39 mouse cellular contexts compared by ENCODE assay signal in the genomic region with DNA sequence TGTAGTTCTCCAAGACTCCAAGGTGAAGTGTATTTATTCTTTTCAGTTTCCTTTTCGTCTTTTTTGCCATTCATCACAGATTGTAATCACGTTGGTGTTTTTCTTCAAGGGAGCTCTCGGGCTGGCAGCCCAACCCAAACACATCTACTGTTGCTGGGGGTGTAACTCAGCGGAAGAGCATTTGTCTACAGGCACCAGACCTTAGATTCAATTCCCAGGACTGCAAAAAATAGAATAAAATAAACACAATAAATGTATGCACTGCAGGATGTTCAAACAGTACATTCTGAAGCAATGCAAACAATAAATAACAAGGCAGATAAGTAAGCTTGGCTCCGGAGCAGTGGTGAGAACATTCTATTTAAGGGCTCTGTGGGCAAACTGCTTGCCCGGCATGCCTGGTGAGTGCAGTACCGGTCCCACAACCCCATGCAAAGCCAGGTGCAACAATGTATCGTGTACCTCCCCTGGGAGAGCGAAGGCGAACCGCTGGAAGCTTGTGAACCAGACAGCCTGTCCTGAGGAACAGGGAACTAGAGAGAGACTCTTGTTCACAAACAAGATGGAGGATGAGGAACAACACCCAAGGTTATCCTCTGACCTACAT. TPM values are rescaled to one million over a fixed set of nuclear protein-coding genes. Genes with fewer than 3 reads are reported as not detected.
DNase-seq lines count a peak whose midpoint lies in the region; ATAC-seq and TF ChIP-seq lines count a peak whose summit lies in the region.
"Had no signal": no experiment of that assay in that cellular context is flagged by ENCODE, and none has a peak within 500 bp of the region (broad histone marks: within the 10 kb centered on the region; RNA-seq: fewer than 3 reads in every experiment).

No protein-coding gene starts in this region.

- no peak overlapping the region for H3K4me3 ChIP-seq in lung, embryonic 16.5 days (ENCODE audit: low read length)
- H3K4me3 ChIP-seq in testis, adult 2 months (ENCODE audit: control insufficient read depth, low read depth, low read length) = peak overlapping the region; percentile 15
- no peak overlapping the region for H3K4me3 ChIP-seq in stomach, embryonic 16.5 days (replicated peaks; ENCODE audit: low read length)
- H3K4me3 ChIP-seq: embryonic facial prominence, embryonic 10.5 days; embryonic facial prominence, embryonic 15.5 days; forebrain, embryonic 12.5 days; heart, embryonic 13.5 days; layer of hippocampus, adult 2 months; liver, embryonic 12.5 days; megakaryocyte, embryonic 14.5 days; midbrain, embryonic 12.5 days; myocyte; neural tube, embryonic 12.5 days had no signal

- TF ChIP-seq POLR2A in testis, adult 2 months (IDR thresholded peaks at IDR 0.05; ENCODE audit: control insufficient read depth, low read depth, low read length) = no peak; the same call in 1 of the 2 replicates

- no peak overlapping the region for H3K9ac ChIP-seq in lung, embryonic 16.5 days (ENCODE audit: low read length)
- no peak overlapping the region for H3K9ac ChIP-seq in stomach, embryonic 16.5 days (ENCODE audit: low read length)
- H3K9ac ChIP-seq: embryonic facial prominence, embryonic 15.5 days; forebrain, embryonic 12.5 days; forebrain, postnatal 0 days; heart, embryonic 13.5 days; hindbrain, embryonic 14.5 days; liver, embryonic 12.5 days; liver, postnatal 0 days; midbrain, embryonic 12.5 days; neural tube, embryonic 12.5 days had no signal

- no peaks in the 10 kb centered on the region for H3K27me3 ChIP-seq in lung, embryonic 16.5 days (ENCODE audit: control insufficient read depth, insufficient read depth, low read depth, low read length)
- no peaks in the 10 kb centered on the region for H3K27me3 ChIP-seq in testis, adult 2 months (ENCODE audit: control insufficient read depth, insufficient read depth, low read length)
- no peaks in the 10 kb centered on the region for H3K27me3 ChIP-seq in stomach, embryonic 16.5 days (ENCODE audit: control insufficient read depth, insufficient read depth, low read length)
- H3K27me3 ChIP-seq: embryonic facial prominence, embryonic 15.5 days; forebrain, embryonic 12.5 days; heart, embryonic 13.5 days; liver, embryonic 12.5 days; midbrain, embryonic 12.5 days; neural tube, embryonic 12.5 days had no signal

- H3K9me3 ChIP-seq in lung, embryonic 16.5 days (ENCODE audit: control insufficient read depth, low read length) = no peaks in the 10 kb centered on the region
- H3K9me3 ChIP-seq in stomach, embryonic 16.5 days (replicated peaks; ENCODE audit: control insufficient read depth, low read length) = no peaks in the 10 kb centered on the region
- H3K9me3 ChIP-seq: embryonic facial prominence, embryonic 10.5 days; embryonic facial prominence, embryonic 15.5 days; forebrain, embryonic 12.5 days; heart, embryonic 13.5 days; liver, embryonic 12.5 days; midbrain, embryonic 12.5 days had no signal

- peaks cover 10% of the 10 kb centered on the region; the same call in 1 of the 2 replicates for H3K4me1 ChIP-seq in lung, embryonic 16.5 days (replicated peaks; ENCODE audit: control insufficient read depth, insufficient read depth, low read length)
- peaks cover 29% of the 10 kb centered on the region for H3K4me1 ChIP-seq in testis, adult 2 months (ENCODE audit: control insufficient read depth, insufficient read depth, low read length)
- 0 out of 2 replicates have a peak, but pooled peaks cover 4% of the 10 kb centered on the region for H3K4me1 ChIP-seq in stomach, embryonic 16.5 days (ENCODE audit: control insufficient read depth, insufficient read depth, low read length)
- H3K4me1 ChIP-seq: liver, embryonic 12.5 days; midbrain, embryonic 12.5 days had no signal

- TF ChIP-seq CTCF in testis, adult 2 months (IDR thresholded peaks at IDR 0.05; ENCODE audit: control insufficient read depth, insufficient read depth, insufficient replicate concordance, low read depth, low read length) = no peak

- no peak overlapping the region for H3K4me2 ChIP-seq in lung, embryonic 16.5 days (ENCODE audit: low read depth, low read length)
- H3K4me2 ChIP-seq in stomach, embryonic 16.5 days (ENCODE audit: low read depth, low read length) = peak overlapping the region; percentile 19; the same call in 1 of the 2 replicates
- H3K4me2 ChIP-seq: embryonic facial prominence, embryonic 15.5 days; forebrain, embryonic 12.5 days; heart, embryonic 13.5 days; hindbrain, embryonic 14.5 days; liver, embryonic 12.5 days; midbrain, embryonic 12.5 days; neural tube, embryonic 12.5 days had no signal

- H3K27ac ChIP-seq in lung, embryonic 16.5 days (ENCODE audit: low read length) = 0 out of 2 replicates have a peak overlapping the region, but pooled peaks have one; percentile 24
- H3K27ac ChIP-seq in testis, adult 2 months (ENCODE audit: control insufficient read depth, insufficient read depth, low read depth, low read length) = peak overlapping the region; percentile 34; the same call in 1 of the 2 replicates
- H3K27ac ChIP-seq in stomach, embryonic 16.5 days (ENCODE audit: low read length) = peak overlapping the region; percentile 41
- H3K27ac ChIP-seq: embryonic facial prominence, embryonic 10.5 days; embryonic facial prominence, embryonic 15.5 days; forebrain, embryonic 12.5 days; heart, embryonic 13.5 days; hindbrain, embryonic 14.5 days; layer of hippocampus, adult 2 months; liver, embryonic 12.5 days; midbrain, embryonic 12.5 days; neural tube, embryonic 12.5 days had no signal

- no peak for DNase-seq in lung, postnatal 14 days
- no peak for DNase-seq in testis, postnatal 10 days (ENCODE audit: low spot score)
- no peak for DNase-seq in adrenal gland, postnatal 36 days
- DNase-seq: cerebellum, adult 8-10 months; cerebellum, postnatal 25 days; forebrain, postnatal 0 days; gastrocnemius, postnatal 10 days; heart, postnatal 10 days; kidney, adult 2 months; kidney, postnatal 36 days; left cerebral cortex, postnatal 4 days; liver, postnatal 0 days; right cerebral cortex, adult 18-20 months; right cerebral cortex, postnatal 4 days; thymus, postnatal 4 days had no signal

- H3K36me3 ChIP-seq in lung, embryonic 16.5 days (ENCODE audit: control insufficient read depth, insufficient read depth, low read length) = no peaks in the 10 kb centered on the region
- no peaks in the 10 kb centered on the region; the same call in none of the 2 replicates for H3K36me3 ChIP-seq in testis, adult 2 months (ENCODE audit: control insufficient read depth, insufficient read depth, low read length)
- H3K36me3 ChIP-seq in stomach, embryonic 16.5 days (ENCODE audit: control insufficient read depth, insufficient read depth, low read length) = no peaks in the 10 kb centered on the region
- H3K36me3 ChIP-seq: embryonic facial prominence, embryonic 10.5 days; embryonic facial prominence, embryonic 15.5 days; forebrain, embryonic 12.5 days; heart, embryonic 13.5 days; liver, embryonic 12.5 days; midbrain, embryonic 12.5 days; neural tube, embryonic 12.5 days had no signal

- WGBS in lung, embryonic 16.5 days = 32% methylated on average over 11 of the region's 11 CpGs
- 35% methylated on average over 11 of the region's 11 CpGs for WGBS in stomach, embryonic 16.5 days

- ATAC-seq in lung, embryonic 16.5 days (ENCODE audit: low read depth) = peak; percentile 61
- peak; percentile 87; the same call in 1 of the 2 replicates for ATAC-seq in stomach, embryonic 16.5 days (ENCODE audit: insufficient read depth, low FRiP score)
- ATAC-seq in megakaryocyte, adult 5-6 weeks (ENCODE audit: poor library complexity, severe bottlenecking) = no peak
- ATAC-seq: forebrain, postnatal 0 days; liver, embryonic 12.5 days; liver, postnatal 0 days had no signal

RNA-seq across cellular contexts. Expression of gene 1700010B08Rik, which starts 3.1 kb away (rescaled TPM):
- not detected in 2 replicates for polyA plus RNA-seq in lung, embryonic 16.5 days (2015; fragmentation: Nextera tagmentation; extraction: Ambion mirVana)
- polyA plus RNA-seq in testis, adult 2 months (2012; rRNA removed) = 402 and 430 TPM in 2 replicates
- polyA plus RNA-seq in stomach, embryonic 16.5 days (2015; fragmentation: Nextera tagmentation; extraction: Ambion mirVana) = not detected in 2 replicates
- total RNA-seq in megakaryocyte, adult 5-6 weeks (2015) = not detected in 2 replicates
- total RNA-seq in megakaryocyte, adult 5-6 weeks (2017) = not detected in 2 replicates
- not detected for total RNA-seq in adrenal gland, postnatal 36 days (2021)
- total RNA-seq: adrenal gland, adult 18-20 months; adrenal gland, postnatal 4 days; forebrain, postnatal 0 days; gastrocnemius, postnatal 10 days; heart, adult 8-10 months; heart, postnatal 10 days; hematopoietic stem cell, adult 5-6 weeks; layer of hippocampus, adult 2 months; layer of hippocampus, postnatal 14 days; left cerebral cortex, postnatal 4 days; midbrain, postnatal 0 days had no signal
- polyA plus RNA-seq: embryonic facial prominence, embryonic 10.5 days; embryonic facial prominence, embryonic 15.5 days; forebrain, embryonic 12.5 days; forebrain, postnatal 0 days; heart, embryonic 13.5 days; hindbrain, embryonic 14.5 days; kidney, adult 2 months; kidney, embryonic 16.5 days; limb, embryonic 14.5 days; liver, embryonic 12.5 days; liver, postnatal 0 days; midbrain, embryonic 12.5 days; midbrain, postnatal 0 days; neural tube, embryonic 12.5 days; thymus, postnatal 0 days had no signal

RNA-seq across cellular contexts. Expression of gene Vapb, which starts 15.0 kb away (rescaled TPM):
- 15.5 and 19.2 TPM in 2 replicates for polyA plus RNA-seq in lung, embryonic 16.5 days (2015; fragmentation: Nextera tagmentation; extraction: Ambion mirVana)
- 8.1 and 9.1 TPM in 2 replicates for polyA plus RNA-seq in testis, adult 2 months (2012; rRNA removed)
- 19.7 and 20.7 TPM in 2 replicates for polyA plus RNA-seq in stomach, embryonic 16.5 days (2015; fragmentation: Nextera tagmentation; extraction: Ambion mirVana)
- total RNA-seq in megakaryocyte, adult 5-6 weeks (2015) = 11.2 and 14.3 TPM in 2 replicates
- total RNA-seq in megakaryocyte, adult 5-6 weeks (2017) = 85.1 and 86.5 TPM in 2 replicates
- 100 to 1,000 TPM; 177 to 196 TPM for total RNA-seq in adrenal gland, postnatal 36 days (2021)

Comparison
In these comparisons a context has a peak if more than half of its experiments do, and no peak if none do; other contexts are left out.
1. RNA of gene 1700010B08Rik, which starts 3.1 kb away (polyA plus RNA-seq): 402 to 430 TPM in testis, adult 2 months; not detected in lung, embryonic 16.5 days and not detected in stomach, embryonic 16.5 days; every median in the first group is over 100 times any median in the second.
2. Peak in every context shown above with its lines, with median percentiles within 50 percentile points of each other: H3K27ac ChIP-seq.